Mouse (Mus musculus): Measurements from ENCODE around the gene Kcnk1. TPM values are rescaled to one million over a fixed set of nuclear protein-coding genes. Genes with fewer than 3 reads are reported as not detected.
A peak's percentile ranks its signal among the peaks of the same experiment; 100 is the strongest.

Kcnk1 gene
- polyA plus RNA-seq (2012; rRNA removed) (0.08 and 0.12 TPM in 2 replicates), polyA plus RNA-seq (2014; fragmentation: Nextera tagmentation; extraction: Ambion mirVana) (0.29 and 0.34 TPM in 2 replicates)

DNA sequence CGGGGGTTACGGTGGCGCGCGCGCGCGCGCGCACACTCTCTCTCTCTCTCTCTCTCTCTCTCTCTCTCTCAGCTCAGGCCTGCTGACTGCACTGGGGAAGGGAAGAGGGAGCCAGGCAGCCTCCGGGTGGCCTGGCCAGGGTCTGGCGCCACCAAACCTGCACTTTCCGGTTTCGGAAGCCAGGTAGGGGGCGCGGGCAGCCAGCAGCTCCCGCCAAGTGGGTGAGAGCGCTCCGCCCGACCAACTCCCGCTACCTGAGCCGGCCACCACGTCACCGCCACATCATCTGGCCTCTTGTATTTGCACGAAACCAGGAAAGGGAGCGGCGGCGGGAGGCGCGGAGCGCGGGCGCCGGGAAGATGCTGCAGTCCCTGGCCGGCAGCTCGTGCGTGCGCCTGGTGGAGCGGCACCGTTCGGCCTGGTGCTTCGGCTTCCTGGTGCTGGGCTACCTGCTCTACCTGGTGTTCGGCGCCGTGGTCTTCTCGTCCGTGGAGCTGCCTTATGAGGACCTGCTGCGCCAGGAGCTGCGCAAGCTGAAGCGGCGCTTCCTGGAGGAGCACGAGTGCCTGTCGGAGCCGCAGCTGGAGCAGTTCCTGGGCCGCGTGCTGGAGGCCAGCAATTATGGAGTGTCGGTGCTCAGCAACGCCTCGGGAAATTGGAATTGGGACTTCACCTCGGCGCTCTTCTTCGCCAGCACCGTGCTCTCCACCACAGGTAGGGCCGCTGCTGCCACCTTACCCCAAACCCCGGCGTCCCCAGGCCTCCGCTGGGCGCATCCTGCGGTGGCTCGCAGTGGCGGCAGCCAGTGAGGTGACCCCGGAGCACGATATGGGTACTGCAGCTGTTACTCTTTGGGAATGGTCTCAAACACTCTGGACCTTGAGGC is at the start of gene Kcnk1:
Gene Kcnk1 (plus strand): TSS at position 70 of the 886 bp plus-strand sequence.
- no peak for ATAC-seq (ENCODE audit: insufficient read depth)
- Histone ChIP-seq H3K27me3 (ENCODE audit: control insufficient read depth, insufficient read depth, low read length) (peaks cover 32% of the 10 kb centered on the region), H3K4me2 (ENCODE audit: low read depth) (peak within 1 kb of the TSS; percentile 8), H3K4me3 (ENCODE audit: insufficient read depth in 1 of 2, low read depth in 2 of 2, low read length in 2 of 2) (peak within 1 kb of the TSS in 1 of 2 experiments; percentile 6; a peak in 1 of 4 replicates), H3K9ac (replicated peaks) (no peak within 1 kb of the TSS), H3K36me3 (replicated peaks; ENCODE audit: control insufficient read depth, insufficient read depth, low read depth) (no peaks in the 10 kb centered on the region), H3K4me1 (replicated peaks; ENCODE audit: control insufficient read depth in 2 of 2, insufficient read depth in 2 of 2, low read length in 1 of 2) (no peaks in the 10 kb centered on the region), H3K9me3 (ENCODE audit: control insufficient read depth, low read length) (no peaks in the 10 kb centered on the region), H3K27ac (no peak within 1 kb of the TSS)
- WGBS (ENCODE audit: insufficient replicate concordance) = 2% methylated on average over 73 of the region's 73 CpGs
- TF ChIP-seq CTCF (IDR thresholded peaks at IDR 0.05; ENCODE audit: low read depth) = no peak
- TF ChIP-seq EP300 (IDR thresholded peaks at IDR 0.05; ENCODE audit: low read depth) = no peak
- DNase-seq (ENCODE audit: low read depth in 3 of 3, low spot score in 3 of 3) = no peak

DNA sequence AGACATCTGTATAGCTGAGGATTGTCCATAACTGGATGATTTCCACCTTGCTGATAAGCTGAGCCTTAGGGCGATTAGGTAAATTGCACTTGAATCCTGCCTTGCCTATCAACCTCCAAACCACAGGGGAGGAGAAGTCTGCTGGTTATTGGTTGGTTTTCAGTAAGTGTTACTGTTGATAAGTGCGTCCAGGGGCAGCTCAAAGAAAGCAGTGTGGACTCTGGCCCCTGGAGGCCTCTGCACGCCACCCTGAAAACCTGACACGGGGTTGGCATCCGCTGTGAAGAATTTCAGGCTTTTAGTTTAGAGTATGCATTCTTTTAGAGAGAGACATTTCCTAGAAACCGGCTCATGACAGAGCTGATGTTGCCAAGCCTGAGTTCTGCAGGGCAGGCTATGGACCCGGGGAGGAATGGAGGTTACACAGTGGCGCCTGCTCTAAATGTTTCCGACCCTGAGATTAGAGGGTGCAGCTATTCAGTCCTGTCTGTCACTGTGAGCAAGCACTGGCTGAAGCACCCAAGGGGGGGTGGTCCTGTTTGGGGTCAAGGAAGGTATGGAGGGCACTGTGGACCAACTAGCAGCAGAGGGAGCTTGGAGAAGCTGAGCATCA is 46.2 kb upstream of the Kcnk1 start:
- ATAC-seq (ENCODE audit: insufficient read depth) (no peak), DNase-seq (ENCODE audit: low read depth in 3 of 3, low spot score in 3 of 3) (no peak)
- H3K9ac ChIP-seq (replicated peaks) = no peak overlapping the region
- TF ChIP-seq CTCF (IDR thresholded peaks at IDR 0.05; ENCODE audit: low read depth) = no peak
- no peak for TF ChIP-seq EP300 (IDR thresholded peaks at IDR 0.05; ENCODE audit: low read depth)
- H3K4me2 ChIP-seq (ENCODE audit: low read depth) = no peak overlapping the region
- WGBS (ENCODE audit: insufficient replicate concordance) = 55% methylated on average over 9 of the region's 9 CpGs
- H3K9me3 ChIP-seq (ENCODE audit: control insufficient read depth, low read length) = no peaks in the 10 kb centered on the region
- no peak overlapping the region for H3K4me3 ChIP-seq (ENCODE audit: insufficient read depth in 1 of 2, low read depth in 2 of 2, low read length in 2 of 2)
- H3K27ac ChIP-seq = no peak overlapping the region
- H3K4me1 ChIP-seq (replicated peaks; ENCODE audit: control insufficient read depth in 2 of 2, insufficient read depth in 2 of 2, low read length in 1 of 2) = no peaks in the 10 kb centered on the region; a peak in 1 of 4 replicates
- H3K36me3 ChIP-seq (replicated peaks; ENCODE audit: control insufficient read depth, insufficient read depth, low read depth) = no peaks in the 10 kb centered on the region
- no peaks in the 10 kb centered on the region for H3K27me3 ChIP-seq (ENCODE audit: control insufficient read depth, insufficient read depth, low read length)

DNA sequence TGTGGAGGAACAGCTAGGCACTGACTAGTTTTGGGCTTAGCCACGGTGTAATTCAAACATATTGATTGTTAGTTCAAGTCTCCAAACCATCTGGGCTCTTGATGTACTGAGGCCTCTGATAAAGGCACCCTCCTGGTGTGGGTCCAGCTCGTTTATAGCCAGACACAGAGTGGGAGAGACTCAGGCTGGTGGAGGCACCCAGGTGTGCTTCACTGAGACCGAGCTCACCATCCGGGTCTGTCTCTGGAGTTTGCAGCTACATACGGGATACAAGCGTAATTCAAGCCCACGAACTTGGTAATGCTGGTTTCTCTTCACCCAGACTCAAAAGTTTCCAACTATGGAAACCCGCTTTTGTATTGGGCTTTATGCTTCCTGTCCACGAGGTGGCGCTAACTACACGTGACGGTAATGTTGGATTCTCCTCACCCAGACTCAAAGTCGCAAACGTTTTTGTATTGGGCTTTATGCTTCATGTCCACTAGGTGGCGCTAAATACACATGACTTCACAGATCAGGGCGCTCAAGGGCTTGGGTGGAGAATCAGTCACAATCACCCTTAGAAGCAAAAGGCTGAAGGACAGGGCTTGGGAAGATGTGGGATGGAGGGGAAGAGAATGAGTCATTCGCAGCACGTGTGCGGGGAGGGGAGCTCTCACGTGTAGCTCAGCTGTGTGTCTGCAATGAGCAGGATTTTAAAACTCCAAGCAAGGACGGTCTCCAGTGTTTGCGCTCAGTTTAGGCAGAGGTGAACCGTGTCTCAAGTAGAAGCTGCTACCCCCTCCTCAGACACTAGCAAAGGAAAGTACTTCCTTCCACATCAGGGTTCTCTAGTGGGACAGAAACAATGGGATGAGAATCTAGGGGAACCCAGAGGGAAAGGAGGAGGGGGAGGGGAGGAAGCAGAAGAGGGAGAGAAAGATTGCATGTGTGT is 44.7 kb upstream of the Kcnk1 start:
- Histone ChIP-seq H3K27ac (no peak overlapping the region), H3K4me3 (ENCODE audit: insufficient read depth in 1 of 2, low read depth in 2 of 2, low read length in 2 of 2) (no peak overlapping the region), H3K36me3 (replicated peaks; ENCODE audit: control insufficient read depth, insufficient read depth, low read depth) (no peaks in the 10 kb centered on the region), H3K4me2 (ENCODE audit: low read depth) (no peak overlapping the region), H3K9ac (replicated peaks) (no peak overlapping the region), H3K9me3 (ENCODE audit: control insufficient read depth, low read length) (no peaks in the 10 kb centered on the region), H3K27me3 (ENCODE audit: control insufficient read depth, insufficient read depth, low read length) (no peaks in the 10 kb centered on the region), H3K4me1 (replicated peaks; ENCODE audit: control insufficient read depth in 2 of 2, insufficient read depth in 2 of 2, low read length in 1 of 2) (no peaks in the 10 kb centered on the region; a peak in 1 of 4 replicates)
- peak; percentile 65 for ATAC-seq (ENCODE audit: insufficient read depth)
- TF ChIP-seq CTCF (IDR thresholded peaks at IDR 0.05; ENCODE audit: low read depth) (peak; percentile 95), EP300 (IDR thresholded peaks at IDR 0.05; ENCODE audit: low read depth) (no peak)
- DNase-seq (ENCODE audit: low read depth in 3 of 3, low spot score in 3 of 3) = peak; percentile 60 to 73 (median 68)
- WGBS (ENCODE audit: insufficient replicate concordance) = 17% methylated on average over 23 of the region's 23 CpGs

DNA sequence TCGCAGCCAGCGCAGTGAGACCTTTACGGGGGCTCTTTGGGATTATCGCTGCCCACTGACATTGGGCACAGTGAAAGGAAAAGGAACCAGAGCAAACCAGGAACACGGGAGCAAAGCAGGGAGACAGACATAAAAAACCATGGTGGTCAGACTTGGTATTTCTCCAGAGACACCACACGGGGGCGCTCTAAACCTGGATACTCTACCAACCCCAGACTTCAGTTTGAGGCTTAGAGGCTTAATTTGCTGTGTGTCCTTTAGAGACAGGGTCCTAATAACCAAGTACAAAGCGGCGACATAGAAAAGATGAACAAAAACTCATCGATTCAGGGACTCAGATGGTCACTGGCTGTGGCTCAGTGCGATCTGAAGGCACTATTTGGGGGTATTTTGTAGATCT is 39.3 kb upstream of the Kcnk1 start:
- Histone ChIP-seq H3K4me1 (replicated peaks; ENCODE audit: control insufficient read depth in 2 of 2, insufficient read depth in 2 of 2, low read length in 1 of 2) (no peaks in the 10 kb centered on the region), H3K9me3 (ENCODE audit: control insufficient read depth, low read length) (no peaks in the 10 kb centered on the region), H3K4me3 (ENCODE audit: insufficient read depth in 1 of 2, low read depth in 2 of 2, low read length in 2 of 2) (no peak overlapping the region), H3K36me3 (replicated peaks; ENCODE audit: control insufficient read depth, insufficient read depth, low read depth) (no peaks in the 10 kb centered on the region), H3K27me3 (ENCODE audit: control insufficient read depth, insufficient read depth, low read length) (no peaks in the 10 kb centered on the region), H3K27ac (no peak overlapping the region), H3K4me2 (ENCODE audit: low read depth) (no peak overlapping the region), H3K9ac (replicated peaks) (no peak overlapping the region)
- ATAC-seq (ENCODE audit: insufficient read depth) (no peak), DNase-seq (ENCODE audit: low read depth in 3 of 3, low spot score in 3 of 3) (peak in 1 of 3 experiments; percentile 4)
- WGBS (ENCODE audit: insufficient replicate concordance) = 10% methylated on average over 11 of the region's 11 CpGs
- no peak for TF ChIP-seq EP300 (IDR thresholded peaks at IDR 0.05; ENCODE audit: low read depth)
- peak; percentile 65 for TF ChIP-seq CTCF (IDR thresholded peaks at IDR 0.05; ENCODE audit: low read depth)

All from liver, embryonic 14.5 days (tissue).